Mouse (Mus musculus): ENCODE results near the gene Mab21l1. TPM values are rescaled to one million over a fixed set of nuclear protein-coding genes. Genes with fewer than 3 reads are reported as not detected.

Mab21l1 gene
- total RNA-seq, 2 experiments from 2014 or later = 0.62 to 0.88 TPM

DNA sequence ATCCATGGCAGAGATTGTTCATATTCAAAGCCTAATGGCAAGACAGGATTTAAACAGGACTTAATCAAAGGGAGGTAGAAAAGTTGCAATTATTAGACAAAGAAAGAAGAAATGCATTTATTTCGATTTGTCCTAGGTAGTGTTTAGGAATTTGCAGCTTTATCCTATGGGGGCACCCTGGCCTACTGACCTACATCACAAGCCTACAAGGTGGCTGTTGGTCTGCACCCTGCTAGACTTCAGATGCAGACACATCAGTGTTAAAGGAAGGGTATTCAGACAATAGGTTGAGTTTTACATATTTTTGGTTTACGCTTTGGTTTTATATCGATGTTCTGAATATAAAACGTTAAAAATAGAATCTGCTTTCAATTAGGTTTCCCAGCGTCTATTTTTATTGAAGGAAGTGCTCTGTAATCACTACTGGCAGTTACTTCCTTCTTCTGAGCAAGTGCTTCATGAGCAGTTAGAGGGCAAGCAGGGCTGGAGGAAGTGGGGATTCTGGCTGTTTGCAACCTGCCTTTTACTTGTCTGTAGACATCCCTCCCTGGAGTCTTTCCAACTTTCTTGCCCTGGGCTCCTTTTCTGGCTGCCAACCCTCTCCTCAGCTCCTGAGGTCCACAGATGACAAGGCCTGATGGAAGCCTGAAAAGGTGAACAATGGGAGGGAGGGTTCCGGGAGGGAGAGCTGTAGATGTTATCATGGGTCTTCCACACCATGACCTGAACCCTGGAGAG is 34.5 kb downstream of the Mab21l1 start:
- DNase-seq = no peak

DNA sequence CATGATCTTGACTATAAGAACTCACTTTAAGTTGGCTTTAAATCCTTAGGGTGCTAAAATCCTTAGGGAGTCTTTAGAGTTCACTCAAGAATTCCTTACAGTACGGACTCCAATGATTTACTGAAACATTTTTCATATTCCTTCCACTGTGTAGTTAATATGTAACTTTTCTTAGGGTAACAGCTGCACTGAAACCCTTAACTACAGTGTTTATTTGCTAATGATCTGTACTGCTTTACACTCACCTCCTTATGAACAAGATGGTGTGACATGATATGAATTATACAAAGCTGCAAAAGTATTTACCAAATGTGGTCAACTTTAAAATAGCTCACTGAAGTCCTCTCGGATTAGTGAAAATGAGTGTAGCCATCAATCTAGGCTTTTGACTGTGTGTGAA is 35.8 kb downstream of the Mab21l1 start:
- DNase-seq = no peak

DNA sequence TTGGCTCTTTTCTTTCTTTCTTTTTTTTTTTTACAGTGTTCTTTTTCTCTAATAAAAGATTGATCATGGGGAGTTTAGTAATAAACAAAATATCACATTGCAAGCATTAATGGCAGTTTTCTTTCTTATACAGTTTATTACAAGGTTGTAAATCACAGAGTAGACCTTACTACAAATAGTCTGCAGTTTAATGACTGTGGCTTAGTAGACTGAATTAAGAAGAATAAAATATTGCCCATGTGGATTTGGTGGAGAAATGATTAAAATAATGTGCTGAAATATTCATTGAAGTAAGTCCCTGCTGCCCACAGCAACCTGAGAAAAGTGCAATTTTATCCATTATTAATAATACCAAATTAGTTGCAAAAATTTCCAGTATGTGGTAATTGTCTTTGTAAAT is 37.3 kb downstream of the Mab21l1 start:
- no peak for DNase-seq

DNA sequence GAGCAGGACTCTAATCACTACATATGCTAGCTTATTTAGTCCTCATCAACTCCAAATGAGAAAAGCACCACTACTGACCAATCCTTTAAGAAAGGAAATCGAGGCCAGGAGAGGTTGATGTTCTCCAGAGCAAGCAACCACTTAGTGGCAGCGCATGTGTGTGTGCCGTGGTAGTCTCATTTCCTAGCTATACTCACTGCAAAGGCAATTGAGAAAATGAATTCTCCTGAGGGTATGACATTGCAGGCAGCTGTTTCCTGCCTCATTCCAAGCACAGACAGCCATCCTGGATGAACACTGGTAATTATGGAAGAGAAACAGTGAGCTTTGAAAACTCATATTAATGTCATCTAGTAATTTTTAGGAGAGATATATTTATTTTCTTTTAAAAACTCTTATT is 42.6 kb downstream of the Mab21l1 start:
- DNase-seq = no peak

GRCm38 (mm10) chr3:55828481-55829256 is 46.4 kb downstream of the Mab21l1 start:
- DNase-seq = no peak

DNA sequence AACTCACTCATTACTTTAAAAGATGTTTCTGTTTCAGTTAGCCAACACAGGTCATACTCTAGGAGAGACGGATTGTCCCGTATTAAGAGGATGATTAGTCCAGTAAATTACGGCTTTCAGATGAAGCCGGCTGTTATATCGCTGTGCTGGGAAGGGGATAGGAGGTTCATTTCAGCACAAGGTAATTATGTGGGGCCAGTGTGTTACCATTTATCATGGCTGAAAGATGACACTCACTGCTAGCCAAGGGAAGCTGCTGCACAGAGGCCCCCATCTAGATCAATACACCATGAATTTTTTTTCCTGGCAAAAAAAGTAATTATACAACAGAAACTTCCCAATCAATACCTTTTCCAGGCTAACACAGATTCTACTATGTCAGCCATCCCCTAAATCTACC is 47.9 kb downstream of the Mab21l1 start:
- DNase-seq = no peak
